Comparison of ENCODE assay signal across 21 mouse cellular contexts in the genomic region with DNA sequence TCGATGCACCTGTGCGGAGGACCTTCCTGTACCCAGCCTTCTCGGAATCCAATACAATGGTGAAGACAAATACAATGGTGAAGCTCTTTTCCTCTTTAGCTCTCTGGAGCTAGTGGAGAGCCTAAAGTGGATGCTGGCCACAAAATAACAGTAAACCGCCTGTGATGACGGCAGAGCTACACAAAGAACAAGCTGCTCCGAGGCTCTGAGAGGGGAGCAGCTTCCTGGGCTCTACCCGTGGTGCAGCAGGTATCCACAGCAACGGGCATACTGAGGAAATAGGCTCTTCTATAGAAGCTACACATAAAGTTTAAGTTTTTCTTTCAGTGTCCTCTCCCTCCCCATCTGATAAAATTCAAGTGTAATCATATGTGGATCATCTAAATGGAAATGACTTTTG. TPM values are rescaled to one million over a fixed set of nuclear protein-coding genes. Genes with fewer than 3 reads are reported as not detected.
DNase-seq lines count a peak whose midpoint lies in the region; ATAC-seq lines count a peak whose summit lies in the region.
"Had no signal": no experiment of that assay in that cellular context is flagged by ENCODE, and none has a peak within 500 bp of the region (broad histone marks: within the 10 kb centered on the region; RNA-seq: fewer than 3 reads in every experiment).

No protein-coding gene starts in this region.

- peak; percentile 40 for ATAC-seq in inflammation-experienced regulatory T-cells, adult 6 months
- no peak for ATAC-seq in frontal cortex, adult (ENCODE audit: low TSS enrichment)
- ATAC-seq: intestine, embryonic 16.5 days had no signal

- intact Hi-C loops in heart, postnatal 36 days (cut with DNase I), result no loop called here

- DNase-seq in heart, adult 11 months, result peak; percentile 22
- DNase-seq in heart, postnatal 36 days, result no peak
- peak; percentile 9 for DNase-seq in thymus, postnatal 14 days
- DNase-seq in thymus, postnatal 10 days (ENCODE audit: low spot score in 2 of 2), result no peak
- DNase-seq in T-cell, adult 2 months (ENCODE audit: low spot score), result peak; percentile 41
- no peak for DNase-seq in lung, postnatal 4 days
- DNase-seq: adrenal gland, postnatal 14 days; cerebellum, adult 18-20 months; cerebellum, postnatal 25 days; gastrocnemius, adult 2 months; gastrocnemius, postnatal 36 days; heart, adult 2 months; kidney, adult 8-10 months; kidney, postnatal 4 days; lung, adult 2 months; lung, postnatal 10 days; retina, postnatal 1 day; right cerebral cortex, postnatal 14 days had no signal

RNA-seq across cellular contexts. Expression of a gene that starts 2.1 kb away (rescaled TPM):
- total RNA-seq in heart, postnatal 36 days (2021), result 1 to 10 TPM; 7.2 to 8.4 TPM
- polyA plus RNA-seq in inflammation-experienced regulatory T-cells, adult 6 months (2017; shearing (Covaris generic)), result 1 to 10 TPM in 2 of 3 experiments, under 1 TPM in 1; 0.25 to 2.8 (median 2.2) TPM

RNA-seq across cellular contexts. Expression of a gene that starts 57.2 kb away (rescaled TPM):
- total RNA-seq in heart, postnatal 36 days (2021), result 1 to 10 TPM; 6.5 to 7.1 TPM
- polyA plus RNA-seq in inflammation-experienced regulatory T-cells, adult 6 months (2017; shearing (Covaris generic)), result 10 to 100 TPM; 37.0 to 38.5 (median 37.3) TPM

Comparison
In these comparisons a context has a peak if more than half of its experiments do, and no peak if none do; other contexts are left out.
1. DNase-seq: peak in heart, adult 11 months (single experiment), thymus, postnatal 14 days (single experiment) and T-cell, adult 2 months (single experiment); none in heart, postnatal 36 days (0 of 2), thymus, postnatal 10 days (0 of 2) and lung, postnatal 4 days (0 of 2).